Mouse (Mus musculus) testis, postnatal 10 days (tissue): Measurements from ENCODE around the gene Acadm.

ENCODE experiments used
- DNase-seq: peaks from one replicate; pipeline ENCODE4 v3.0.0; 2021; ENCODE audit warnings: low spot score

The Acadm gene

GRCm38 (mm10) chr3:153902595-153902994 lies 41.8 kb downstream of the Acadm start:
- no peak for DNase-seq

- DNase-seq = no peak
Measured at GRCm38 (mm10) chr3:153901904-153902303, 42.5 kb downstream of the Acadm start.

GRCm38 (mm10) chr3:153897216-153897615 lies 47.2 kb downstream of the Acadm start:
- DNase-seq = no peak

GRCm38 (mm10) chr3:153895454-153895853 lies 49.0 kb downstream of the Acadm start:
- no peak for DNase-seq

GRCm38 (mm10) chr3:153889188-153889781 lies 55.1 kb downstream of the Acadm start:
- no peak for DNase-seq

GRCm38 (mm10) chr3:153888141-153888540 lies 56.3 kb downstream of the Acadm start:
- no peak for DNase-seq

GRCm38 (mm10) chr3:153886296-153886695 lies 58.1 kb downstream of the Acadm start:
- DNase-seq = no peak
